Mouse (Mus musculus) cerebellum, adult 2 months (tissue): ENCODE results near the gene Ppp1r18. TPM values are rescaled to one million over a fixed set of nuclear protein-coding genes. Genes with fewer than 3 reads are reported as not detected.

ENCODE experiments used
- DNase-seq, 2 experiments: peaks; one replicate each; pipeline ENCODE4 v3.0.0; 2021
- H3K27ac ChIP-seq: fragments of 200-500 bp; 2 replicates; pipeline ENCODE4 v1.5.1; 2012; ENCODE audit warnings: low read length, control low read depth, inconsistent platforms; ENCODE audit not compliant: insufficient read depth
- H3K27me3 ChIP-seq: fragments of 200-500 bp; 2 replicates; pipeline ENCODE4 v1.6.1; 2012; ENCODE audit warnings: inconsistent platforms, mild to moderate bottlenecking, low read length, moderate library complexity; ENCODE audit not compliant: control insufficient read depth, insufficient read depth
- H3K4me1 ChIP-seq: fragments of 200-500 bp; 2 replicates; pipeline ENCODE4 v1.6.1; 2011; ENCODE audit warnings: low read length; ENCODE audit not compliant: control insufficient read depth, insufficient read depth
- H3K4me3 ChIP-seq: fragments of 200-500 bp; replicated peaks from 2 replicates; pipeline ENCODE3; 2011; ENCODE audit warnings: mild to moderate bottlenecking, low read depth, low read length, control low read depth; ENCODE audit not compliant: insufficient read depth
- CTCF ChIP-seq: fragments of 200-500 bp; IDR thresholded peaks from 2 replicates; pipeline ENCODE4 v1.5.1; 2011; ENCODE audit warnings: low read depth, mild to moderate bottlenecking, control low read depth, low read length, moderate library complexity, borderline replicate concordance; ENCODE audit not compliant: insufficient read depth
- POLR2A ChIP-seq: fragments of 200-500 bp; IDR thresholded peaks from 2 replicates; pipeline ENCODE4 v1.6.1; 2011; ENCODE audit warnings: low read length, control low read depth, borderline replicate concordance; ENCODE audit not compliant: insufficient read depth
- WGBS: fragments of 180-500 bp; shearing (Covaris S2); methylation state at CpG from one replicate; pipeline ENCODE4 v1.1.7; 2018; 5-methylcytosine and 5-hydroxymethylcytosine counted together
- polyA plus RNA-seq: library from polyadenylated mRNA; depleted of rRNA; stranded (reverse); fragments of >200 nt; gene quantifications from 2 replicates; pipeline ENCODE4 v1.2.3, GENCODE M21; 2012

Gene Ppp1r18
- polyA plus RNA-seq, 1 experiment, result 8.7 TPM

- Histone ChIP-seq H3K4me1 (peaks cover 5% of the 10 kb centered on the region; the same call in 1 of the 2 replicates), H3K27ac (peak overlapping the region; percentile 60; the same call in 1 of the 2 replicates), H3K4me3 (peak overlapping the region; percentile 51), H3K27me3 (no peaks in the 10 kb centered on the region)
- DNase-seq, result peak in 1 of 2 experiments; percentile 37
- WGBS, result 46% methylated on average over 14 of the region's 14 CpGs
- no peak for TF ChIP-seq CTCF
- TF ChIP-seq POLR2A, result no peak
Observed at GRCm38 (mm10) chr17:35840561-35840960, 24.8 kb upstream of the Ppp1r18 start.

GRCm38 (mm10) chr17:35841076-35841950 lies 24.1 kb upstream of the Ppp1r18 start, which contains the start of gene Mdc1:
TSS of gene Mdc1 (plus strand) at chr17:35841515.
- Histone ChIP-seq H3K27ac (peak within 1 kb of the TSS; percentile 60), H3K27me3 (no peaks in the 10 kb centered on the region), H3K4me1 (peaks cover 3% of the 10 kb centered on the region; the same call in 1 of the 2 replicates), H3K4me3 (peak within 1 kb of the TSS; percentile 85)
- TF ChIP-seq POLR2A (peak; percentile 69; the same call in 1 of the 2 replicates), CTCF (no peak)
- peak; percentile 99 to 100 for DNase-seq
- WGBS, result under 1% methylated on average over 59 of the region's 59 CpGs

DNA sequence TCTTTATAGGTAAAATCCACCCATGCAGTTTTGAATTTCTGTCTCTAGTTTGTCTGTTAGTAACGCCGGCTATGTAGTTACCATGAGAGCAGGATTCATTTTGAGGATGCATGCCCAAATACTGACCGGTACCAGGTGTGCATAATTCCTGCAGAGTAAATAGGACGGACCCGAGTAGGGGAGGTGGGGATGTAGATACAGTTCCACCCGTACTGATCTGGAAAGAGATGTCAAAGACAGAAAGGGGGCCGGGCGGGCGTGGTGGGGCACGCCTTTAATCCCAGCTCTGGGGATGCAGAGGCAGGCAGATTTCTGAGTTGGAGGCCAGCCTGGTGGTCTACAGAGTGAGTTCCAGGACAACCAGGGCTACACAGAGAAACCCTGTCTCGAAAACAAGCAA lies 23.4 kb upstream of the Ppp1r18 start:
- DNase-seq, result no peak
- Histone ChIP-seq H3K4me1 (no peaks in the 10 kb centered on the region), H3K27ac (no peak overlapping the region), H3K27me3 (no peaks in the 10 kb centered on the region), H3K4me3 (peak overlapping the region; percentile 85)
- no peak for TF ChIP-seq CTCF
- TF ChIP-seq POLR2A, result no peak
- WGBS, result 12% methylated on average over 11 of the region's 11 CpGs

DNA sequence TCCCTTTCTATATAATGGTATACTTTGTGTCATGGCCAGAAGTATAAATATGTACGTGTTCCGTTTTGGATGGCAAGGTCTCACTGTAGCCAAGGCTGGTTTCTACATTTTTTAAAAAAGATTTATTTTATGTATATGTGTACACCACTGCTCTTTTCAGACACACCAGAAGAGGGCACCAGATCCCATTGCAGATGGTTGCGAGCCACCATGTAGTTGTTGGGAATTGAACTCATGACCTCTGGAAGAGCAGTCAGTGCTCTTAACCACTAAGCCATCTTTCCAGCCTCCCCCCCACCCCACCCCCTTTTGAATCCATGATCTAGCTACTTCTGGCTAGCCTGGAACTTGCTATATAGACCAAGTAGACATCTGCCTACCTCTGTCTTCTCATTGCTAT lies 21.9 kb upstream of the Ppp1r18 start:
- no peak for TF ChIP-seq POLR2A
- no peak for TF ChIP-seq CTCF
- Histone ChIP-seq H3K27me3 (no peaks in the 10 kb centered on the region), H3K4me1 (no peaks in the 10 kb centered on the region), H3K4me3 (no peak overlapping the region), H3K27ac (no peak overlapping the region)
- WGBS, result 97% methylated on average over 3 of the region's 3 CpGs
- DNase-seq, result no peak

DNA sequence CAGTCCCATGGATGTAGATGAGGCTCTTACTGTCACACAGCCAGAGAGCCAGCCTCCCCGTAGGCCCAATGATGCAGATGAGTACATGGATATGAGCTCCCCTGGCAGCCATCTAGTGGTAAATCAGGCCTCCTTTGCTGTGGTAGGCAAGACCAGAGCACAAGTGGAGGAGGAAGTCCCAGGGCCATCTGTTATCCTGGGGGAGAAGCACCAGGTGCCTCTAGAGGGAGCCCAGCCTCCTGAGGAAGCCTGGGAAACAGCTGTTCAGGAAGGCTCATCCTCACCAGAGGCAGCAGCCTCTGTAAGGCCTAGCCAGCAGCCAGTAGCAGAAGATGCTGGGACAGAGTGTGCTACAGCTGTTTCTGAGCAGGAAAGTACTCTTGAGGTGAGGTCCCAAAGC lies 17.3 kb upstream of the Ppp1r18 start:
- 16% methylated on average over 1 of the region's 1 CpGs for WGBS

DNA sequence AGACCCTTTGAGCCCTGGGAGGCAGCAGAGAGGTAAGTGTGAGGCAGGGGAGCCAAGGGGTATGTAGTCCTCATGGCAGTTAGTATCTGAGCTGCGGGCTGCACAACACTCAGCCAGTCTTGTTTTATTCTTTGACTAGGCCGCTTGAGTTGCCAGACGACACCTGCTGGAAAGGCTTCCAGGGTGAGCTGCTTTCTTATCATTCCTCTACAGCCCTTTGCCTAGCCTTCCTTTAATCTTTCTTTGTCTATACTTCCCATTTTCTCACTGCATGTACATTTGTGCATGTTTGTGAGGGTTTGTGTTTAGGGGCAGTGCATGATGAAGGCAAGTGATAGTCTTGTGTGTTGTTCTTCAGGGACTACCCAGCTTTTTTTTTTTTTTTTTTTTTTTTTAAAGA lies 14.4 kb upstream of the Ppp1r18 start:
- no peak for DNase-seq
- WGBS, result 90% methylated on average over 3 of the region's 3 CpGs
- no peak overlapping the region for H3K27ac ChIP-seq
- TF ChIP-seq CTCF (no peak), POLR2A (no peak)
- H3K4me3 ChIP-seq, result no peak overlapping the region
- H3K27me3 ChIP-seq, result no peaks in the 10 kb centered on the region
- H3K4me1 ChIP-seq, result no peaks in the 10 kb centered on the region

More for the DNA sequence above, 17.3 kb upstream of the Ppp1r18 start:
- Histone ChIP-seq H3K4me1 (no peaks in the 10 kb centered on the region), H3K27me3 (no peaks in the 10 kb centered on the region), H3K27ac (no peak overlapping the region), H3K4me3 (no peak overlapping the region)
- no peak for DNase-seq
- TF ChIP-seq CTCF, result no peak
- TF ChIP-seq POLR2A, result no peak

- Histone ChIP-seq H3K4me1 (no peaks in the 10 kb centered on the region), H3K27ac (no peak overlapping the region), H3K4me3 (no peak overlapping the region), H3K27me3 (no peaks in the 10 kb centered on the region)
- WGBS, result 95% methylated on average over 1 of the region's 1 CpGs
- no peak for TF ChIP-seq POLR2A
- no peak for DNase-seq
Observed at GRCm38 (mm10) chr17:35859371-35859770, 6.0 kb upstream of the Ppp1r18 start.

DNA sequence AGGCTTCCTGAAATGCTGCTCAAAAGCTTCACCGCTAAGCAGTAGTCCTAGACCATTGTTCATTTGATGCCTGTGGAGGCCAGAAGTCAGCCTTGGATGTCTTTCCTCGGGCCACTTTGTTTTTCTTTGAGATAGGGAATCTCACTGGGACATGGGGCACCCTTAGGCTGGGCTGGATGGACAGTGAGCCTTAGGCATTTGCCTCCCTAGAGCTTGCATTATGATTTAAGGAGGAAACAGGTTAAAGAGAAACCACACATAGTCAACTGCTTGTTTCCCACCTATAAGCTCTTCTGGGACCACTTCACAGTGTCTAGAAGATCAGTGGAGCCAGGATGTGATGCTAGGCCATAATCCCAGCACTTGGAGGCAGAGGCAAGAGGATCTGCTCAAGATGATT lies 5.6 kb upstream of the Ppp1r18 start:
- no peak overlapping the region for H3K4me3 ChIP-seq
- H3K4me1 ChIP-seq, result no peaks in the 10 kb centered on the region
- no peaks in the 10 kb centered on the region for H3K27me3 ChIP-seq
- TF ChIP-seq CTCF (no peak), POLR2A (no peak)
- no peak overlapping the region for H3K27ac ChIP-seq
- no peak for DNase-seq
- WGBS, result 81% methylated on average over 2 of the region's 2 CpGs
